ENCODE assay signal across 9 mouse cellular contexts in genomic region chr2:37842151-37842569, GRCm38 (mm10).
A peak's percentile ranks its signal among the peaks of the same experiment; 100 is the strongest.
DNase-seq lines count a peak whose midpoint lies in the region; ATAC-seq lines count a peak whose summit lies in the region.
"Had no signal": no experiment of that assay in that cellular context is flagged by ENCODE, and none has a peak within 500 bp of the region (broad histone marks: within the 10 kb centered on the region; RNA-seq: fewer than 3 reads in every experiment).

No protein-coding gene starts in this region.

- H3K9me3 ChIP-seq in midbrain, embryonic 13.5 days = no peaks in the 10 kb centered on the region

- H3K27me3 ChIP-seq in midbrain, embryonic 13.5 days = no peaks in the 10 kb centered on the region

- H3K4me3 ChIP-seq in midbrain, embryonic 13.5 days (replicated peaks) = no peak overlapping the region
- H3K4me3 ChIP-seq: erythroblast, embryonic 14.5 days had no signal

- H3K36me3 ChIP-seq in midbrain, embryonic 13.5 days = peaks cover 11% of the 10 kb centered on the region; the same call in 1 of the 2 replicates

- peak overlapping the region; percentile 25; the same call in 1 of the 2 replicates for H3K9ac ChIP-seq in midbrain, embryonic 13.5 days (replicated peaks)

- peaks cover 27% of the 10 kb centered on the region for H3K4me1 ChIP-seq in midbrain, embryonic 13.5 days (replicated peaks)

- ATAC-seq in hematopoietic stem cell, adult 5-6 weeks (replicated peaks in 1 of 2; ENCODE audit: insufficient read depth in 1 of 2, low FRiP score in 2 of 2, low TSS enrichment in 1 of 2, low read depth in 1 of 2, poor library complexity in 2 of 2, severe bottlenecking in 2 of 2) = peak; percentile 46 to 57; a peak in 3 of 4 replicates
- peak; percentile 93 for ATAC-seq in midbrain, embryonic 13.5 days

- peak overlapping the region; percentile 90 for H3K27ac ChIP-seq in midbrain, embryonic 13.5 days

- peak; percentile 70 for DNase-seq in NIH3T3 (ENCODE audit: low read depth)
- DNase-seq in embryo, embryonic 10 days (ENCODE audit: low spot score) = peak; percentile 74
- DNase-seq in right cerebral cortex, adult 18-20 months = no peak
- DNase-seq in ovary, adult 18-20 months (ENCODE audit: low spot score) = no peak
- DNase-seq in left cerebral cortex, adult 8-10 months (ENCODE audit: low spot score in 2 of 2) = no peak
- DNase-seq: thymus, postnatal 4 days had no signal

- WGBS in midbrain, embryonic 13.5 days = 1% methylated on average over 7 of the region's 7 CpGs

- H3K4me2 ChIP-seq in midbrain, embryonic 13.5 days (replicated peaks) = peak overlapping the region; percentile 20

Comparison
In these comparisons a context has a peak if more than half of its experiments do, and no peak if none do; other contexts are left out.
1. DNase-seq: peak in NIH3T3 (single experiment) and embryo, embryonic 10 days (single experiment); none in right cerebral cortex, adult 18-20 months (single experiment), ovary, adult 18-20 months (single experiment) and left cerebral cortex, adult 8-10 months (0 of 2).